21 mouse cellular contexts compared by ENCODE assay signal in the genomic region with DNA sequence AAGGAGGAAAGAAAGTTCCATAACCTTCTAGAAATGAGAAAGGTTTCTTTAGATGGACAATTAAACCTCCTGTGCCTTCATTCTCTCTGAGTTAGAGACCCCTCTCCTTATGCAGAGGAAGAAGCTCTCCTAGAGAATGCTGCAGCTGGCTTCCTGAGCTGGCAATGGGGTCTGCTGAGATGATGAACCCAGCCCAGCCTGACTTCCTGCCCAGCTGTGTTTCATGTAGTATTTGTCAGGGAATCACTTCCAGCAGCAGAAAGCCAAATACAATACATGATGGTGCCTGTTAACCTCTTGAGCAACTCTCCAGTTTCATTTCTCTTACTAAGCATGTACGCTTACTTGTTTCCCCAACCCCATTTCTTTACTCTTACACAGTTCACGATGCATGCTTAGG. TPM values are rescaled to one million over a fixed set of nuclear protein-coding genes. Genes with fewer than 3 reads are reported as not detected.
DNase-seq lines count a peak whose midpoint lies in the region; ATAC-seq and TF ChIP-seq lines count a peak whose summit lies in the region.
"Had no signal": no experiment of that assay in that cellular context is flagged by ENCODE, and none has a peak within 500 bp of the region (broad histone marks: within the 10 kb centered on the region; RNA-seq: fewer than 3 reads in every experiment).

No protein-coding gene starts in this region.

- no peaks in the 10 kb centered on the region; the same call in none of the 2 replicates for H3K27me3 ChIP-seq in heart, embryonic 12.5 days (replicated peaks)
- H3K27me3 ChIP-seq in lung, embryonic 14.5 days (ENCODE audit: insufficient read depth, low read length): no peaks in the 10 kb centered on the region
- peaks cover 5% of the 10 kb centered on the region; the same call in 1 of the 2 replicates for H3K27me3 ChIP-seq in heart, embryonic 10.5 days (ENCODE audit: insufficient read depth, poor library complexity, severe bottlenecking)
- H3K27me3 ChIP-seq: forebrain, embryonic 12.5 days had no signal

- H3K9ac ChIP-seq in heart, embryonic 12.5 days: no peak overlapping the region
- H3K9ac ChIP-seq in lung, embryonic 14.5 days: no peak overlapping the region
- H3K9ac ChIP-seq: forebrain, embryonic 12.5 days had no signal

- no peak for ATAC-seq in heart, embryonic 12.5 days (ENCODE audit: insufficient number of reproducible peaks, low FRiP score)
- no peak for ATAC-seq in lung, embryonic 14.5 days (ENCODE audit: insufficient read depth)
- ATAC-seq: hindbrain, embryonic 16.5 days; intestine, embryonic 16.5 days had no signal

- WGBS in heart, embryonic 12.5 days: 85% methylated on average over 2 of the region's 2 CpGs
- WGBS in lung, embryonic 14.5 days: 75% methylated on average over 2 of the region's 2 CpGs
- 87% methylated on average over 2 of the region's 2 CpGs for WGBS in heart, embryonic 10.5 days

- no peaks in the 10 kb centered on the region for H3K36me3 ChIP-seq in heart, embryonic 12.5 days
- H3K36me3 ChIP-seq in lung, embryonic 14.5 days (ENCODE audit: insufficient read depth): no peaks in the 10 kb centered on the region
- no peaks in the 10 kb centered on the region for H3K36me3 ChIP-seq in heart, embryonic 10.5 days
- H3K36me3 ChIP-seq: forebrain, embryonic 12.5 days had no signal

- no peaks in the 10 kb centered on the region for H3K9me3 ChIP-seq in heart, embryonic 12.5 days (replicated peaks)
- H3K9me3 ChIP-seq in lung, embryonic 14.5 days (ENCODE audit: low read depth, low read length): no peaks in the 10 kb centered on the region
- H3K9me3 ChIP-seq in heart, embryonic 10.5 days: no peaks in the 10 kb centered on the region
- H3K9me3 ChIP-seq: forebrain, embryonic 12.5 days had no signal

- H3K4me1 ChIP-seq in heart, embryonic 12.5 days (replicated peaks): no peaks in the 10 kb centered on the region
- no peaks in the 10 kb centered on the region for H3K4me1 ChIP-seq in lung, embryonic 14.5 days (ENCODE audit: insufficient read depth)
- H3K4me1 ChIP-seq in heart, embryonic 10.5 days: no peaks in the 10 kb centered on the region
- H3K4me1 ChIP-seq: forebrain, embryonic 12.5 days had no signal

- DNase-seq in heart, adult 18-20 months: peak; percentile 12 to 41
- peak; percentile 20 for DNase-seq in lung, embryonic 14.5 days
- DNase-seq in lung, postnatal 25 days (ENCODE audit: low spot score): no peak
- peak; percentile 31 for DNase-seq in heart, embryonic 10.5 days (ENCODE audit: low spot score)
- peak; percentile 10 for DNase-seq in skeletal muscle tissue, adult 2 months (ENCODE audit: low read depth, low spot score)
- DNase-seq in cerebellum, adult 11-12 months: no peak
- DNase-seq: cerebellum, adult 2 months; right cerebral cortex, postnatal 4 days had no signal

- no peak overlapping the region for H3K27ac ChIP-seq in heart, embryonic 12.5 days (ENCODE audit: poor library complexity, severe bottlenecking)
- H3K27ac ChIP-seq in lung, embryonic 14.5 days (ENCODE audit: low read depth): no peak overlapping the region
- H3K27ac ChIP-seq in heart, embryonic 10.5 days: no peak overlapping the region
- H3K27ac ChIP-seq: forebrain, embryonic 12.5 days; heart, adult 2 months; stomach, postnatal 0 days had no signal

- TF ChIP-seq CTCF in lung, embryonic 14.5 days (IDR thresholded peaks at IDR 0.05; ENCODE audit: low read depth): no peak

- no peak overlapping the region for H3K4me2 ChIP-seq in heart, embryonic 12.5 days
- no peak overlapping the region for H3K4me2 ChIP-seq in lung, embryonic 14.5 days
- H3K4me2 ChIP-seq: forebrain, embryonic 12.5 days; liver, embryonic 11.5 days had no signal

- no peak overlapping the region for H3K4me3 ChIP-seq in heart, embryonic 12.5 days
- H3K4me3 ChIP-seq in lung, embryonic 14.5 days (ENCODE audit: low read depth, low read length): no peak overlapping the region
- H3K4me3 ChIP-seq in heart, embryonic 10.5 days: no peak overlapping the region
- H3K4me3 ChIP-seq: forebrain, embryonic 12.5 days; heart, adult 2 months had no signal

RNA-seq across cellular contexts. Expression of gene Nps, which starts 17.9 kb away (rescaled TPM):
- not detected for total RNA-seq in heart, adult 18-20 months (2021)
- polyA plus RNA-seq in heart, embryonic 12.5 days (2016; fragmentation: Nextera tagmentation; extraction: Ambion mirVana): not detected in 2 replicates
- 0.31 TPM in 1 of 2 replicates, not detected in the other for polyA plus RNA-seq in lung, embryonic 14.5 days (2014; fragmentation: Nextera tagmentation; extraction: Ambion mirVana)
- polyA plus RNA-seq in heart, embryonic 10.5 days (2016; fragmentation: Nextera tagmentation; extraction: Ambion mirVana): not detected in 2 replicates
- total RNA-seq: adrenal gland, adult 18-20 months; heart, adult 2 months; hematopoietic stem cell, adult 5-6 weeks; layer of hippocampus, postnatal 14 days had no signal
- polyA plus RNA-seq: forebrain, embryonic 12.5 days; heart, adult 2 months; intestine, embryonic 16.5 days; limb, embryonic 11.5 days; liver, embryonic 11.5 days; neural tube, embryonic 11.5 days; stomach, postnatal 0 days; thymus, postnatal 0 days had no signal

Comparison
In these comparisons a context has a peak if more than half of its experiments do, and no peak if none do; other contexts are left out.
1. DNase-seq: peak in heart, adult 18-20 months (2 of 2), lung, embryonic 14.5 days (single experiment), heart, embryonic 10.5 days (single experiment) and skeletal muscle tissue, adult 2 months (single experiment); none in lung, postnatal 25 days (single experiment) and cerebellum, adult 11-12 months (single experiment).